Mouse (Mus musculus): ENCODE results near the gene Ccdc124. TPM values are rescaled to one million over a fixed set of nuclear protein-coding genes. Genes with fewer than 3 reads are reported as not detected.
"Not testable (repeated sequence)": the region's sequence is repeated elsewhere in the genome, so short reads cannot be mapped to it uniquely, and the experiment has no call there.

Ccdc124 gene
- total RNA-seq, 2 experiments from 2014 or later, result 36.8 to 38.6 TPM

- no peak for DNase-seq (ENCODE audit: low spot score in 2 of 2)
Observed at GRCm38 (mm10) chr8:70827010-70827409, 46.7 kb downstream of the Ccdc124 start.

GRCm38 (mm10) chr8:70825816-70826215 is 47.9 kb downstream of the Ccdc124 start:
- DNase-seq (ENCODE audit: low spot score in 2 of 2), result no peak

GRCm38 (mm10) chr8:70823802-70824201 is 49.9 kb downstream of the Ccdc124 start:
- no peak for DNase-seq (ENCODE audit: low spot score in 2 of 2)

GRCm38 (mm10) chr8:70822594-70822993 is 51.1 kb downstream of the Ccdc124 start:
- not testable (repeated sequence) for DNase-seq (ENCODE audit: low spot score in 2 of 2)

GRCm38 (mm10) chr8:70821992-70822391 is 51.7 kb downstream of the Ccdc124 start:
- DNase-seq (ENCODE audit: low spot score in 2 of 2), result no peak

GRCm38 (mm10) chr8:70821399-70821962 is 52.3 kb downstream of the Ccdc124 start:
- peak in 1 of 2 experiments; percentile 37 for DNase-seq (ENCODE audit: low spot score in 2 of 2)

- DNase-seq (ENCODE audit: low spot score in 2 of 2), result no peak
Observed at GRCm38 (mm10) chr8:70820101-70820935, 53.4 kb downstream of the Ccdc124 start.

Small RNA genes lying within 50 kb of the gene (microRNA-seq; reads per million reads assigned to microRNA genes)
- 1.6 reads per million for gene Mir7067

Other genes starting within 250 kb of the Ccdc124 start
- gene Gdf15, start 241.5 kb downstream of the Ccdc124 start, total RNA-seq (2021), result 1 to 10 TPM in 1 of 2 experiments, under 1 TPM in 1; 0.59 to 1.8 TPM
- gene Pgpep1, start 213.5 kb downstream of the Ccdc124 start, total RNA-seq (2021), result 10 to 100 TPM; 62.1 to 76.0 TPM
- 10 to 100 TPM; 96.6 to 99.0 TPM for gene Lsm4, start 200.7 kb downstream of the Ccdc124 start, total RNA-seq (2021)
- 100 to 1,000 TPM; 185 to 195 TPM for gene Jund, start 175.0 kb downstream of the Ccdc124 start, total RNA-seq (2021)
- gene Iqcn, start 170.5 kb downstream of the Ccdc124 start, total RNA-seq (2021), result under 1 TPM; 0.14 to 0.25 TPM
- gene Gm3336, start 155.4 kb downstream of the Ccdc124 start, total RNA-seq (2021), result not detected
- 1 to 10 TPM; 2.2 to 5.6 TPM for gene Pde4c, start 150.2 kb downstream of the Ccdc124 start, total RNA-seq (2021)
- 10 to 100 TPM; 58.9 to 59.7 TPM for gene Rab3a, start 119.3 kb downstream of the Ccdc124 start, total RNA-seq (2021)
- gene Mpv17l2, start 113.0 kb downstream of the Ccdc124 start, total RNA-seq (2021), result 100 to 1,000 TPM in 1 of 2 experiments, 10 to 100 TPM in 1; 93.1 to 109 TPM
- 10 to 100 TPM; 72.0 to 78.8 TPM for gene Pik3r2, start 97.2 kb downstream of the Ccdc124 start, total RNA-seq (2021)
- gene Mast3, start 68.9 kb downstream of the Ccdc124 start, total RNA-seq (2021), result 10 to 100 TPM; 34.5 to 40.9 TPM
- under 1 TPM; 0.22 to 0.37 TPM for gene Il12rb1, start 65.5 kb downstream of the Ccdc124 start, total RNA-seq (2021)
- gene Arrdc2, start 34.2 kb downstream of the Ccdc124 start, total RNA-seq (2021), result 10 to 100 TPM; 14.6 to 15.7 TPM
- 1 to 10 TPM; 1.4 to 2.1 TPM for gene Kcnn1, start 10.7 kb downstream of the Ccdc124 start, total RNA-seq (2021)
- gene Slc5a5, start 18.8 kb upstream of the Ccdc124 start, total RNA-seq (2021), result under 1 TPM; 0.14 to 0.17 TPM
- 1,000 to 10,000 TPM; 1,999 to 2,049 TPM for gene Rpl18a, start 23.5 kb upstream of the Ccdc124 start, total RNA-seq (2021)
- 10 to 100 TPM; 45.4 to 48.9 TPM for gene Map1s, start 32.0 kb upstream of the Ccdc124 start, total RNA-seq (2021)

Data from adrenal gland, postnatal 4 days (tissue).